Mouse (Mus musculus) stomach, postnatal 0 days (tissue): ENCODE measurements around the gene Tppp2. TPM values are rescaled to one million over a fixed set of nuclear protein-coding genes. Genes with fewer than 3 reads are reported as not detected.

Source experiments
- ATAC-seq: fragments of 200-750 bp; cut with Nextera tagmentation; 2 replicates; pipeline ENCODE4 v1.8.0; 2017; ENCODE audit not compliant: low FRiP score, low TSS enrichment
- DNase-seq: peaks from one replicate; pipeline ENCODE4 v3.0.0-alpha.2; 2016; ENCODE audit warnings: low spot score
- H3K27ac ChIP-seq: fragments of 300-500 bp; sonication (generic); replicated peaks from 2 replicates; pipeline ENCODE4 v1.5.1; 2014; ENCODE audit warnings: mild to moderate bottlenecking, control low read depth
- H3K27me3 ChIP-seq: fragments of 300-500 bp; sonication (generic); 2 replicates; pipeline ENCODE4 v1.6.1; 2014; ENCODE audit warnings: low read length; ENCODE audit not compliant: control insufficient read depth, insufficient read depth
- H3K36me3 ChIP-seq: fragments of 300-500 bp; sonication (generic); 2 replicates; pipeline ENCODE4 v1.6.1; 2014; ENCODE audit warnings: low read length, mixed read lengths; ENCODE audit not compliant: control insufficient read depth, insufficient read depth
- H3K4me1 ChIP-seq: fragments of 300-500 bp; sonication (generic); replicated peaks from 2 replicates; pipeline ENCODE4 v1.6.1; 2014; ENCODE audit warnings: antibody characterized with exemption; ENCODE audit not compliant: control insufficient read depth, insufficient read depth
- H3K4me2 ChIP-seq: fragments of 300-500 bp; sonication (generic); replicated peaks from 2 replicates; pipeline ENCODE4 v1.6.1; 2014; ENCODE audit warnings: low read depth, mild to moderate bottlenecking, control low read depth, moderate library complexity
- H3K4me3 ChIP-seq: fragments of 300-500 bp; sonication (generic); 2 replicates; pipeline ENCODE4 v1.5.1; 2014; ENCODE audit warnings: low read depth, low read length, control low read depth
- H3K9ac ChIP-seq: fragments of 300-500 bp; sonication (generic); 2 replicates; pipeline ENCODE4 v1.6.1; 2014; ENCODE audit warnings: mild to moderate bottlenecking, low read length, control low read depth, mixed read lengths
- H3K9me3 ChIP-seq: fragments of 300-500 bp; sonication (generic); 2 replicates; pipeline ENCODE4 v1.6.1; 2016; ENCODE audit warnings: low read length; ENCODE audit not compliant: control insufficient read depth
- CTCF ChIP-seq: IDR thresholded peaks from 2 replicates; pipeline ENCODE4 v1.5.1; 2016; ENCODE audit warnings: antibody characterized with exemption, low read depth, mild to moderate bottlenecking, moderate library complexity
- EP300 ChIP-seq: optimal IDR thresholded peaks from 2 replicates; pipeline ENCODE3; 2016; ENCODE audit warnings: antibody characterized with exemption
- WGBS: fragments of 180-500 bp; shearing (Covaris S2); extraction: QIAGEN DNeasy Blood & Tissue Kit; methylation state at CpG from one replicate; pipeline ENCODE4 v1.1.7; 2014; 5-methylcytosine and 5-hydroxymethylcytosine counted together
- polyA plus RNA-seq: library from polyadenylated mRNA; unstranded; fragments of >200 nt; fragmentation: Nextera tagmentation; extraction: Ambion mirVana; gene quantifications from 2 replicates; pipeline ENCODE4 v1.2.1, GENCODE M21; 2015

Tppp2 gene
- polyA plus RNA-seq, 1 experiment from 2014 or later = not detected

DNA sequence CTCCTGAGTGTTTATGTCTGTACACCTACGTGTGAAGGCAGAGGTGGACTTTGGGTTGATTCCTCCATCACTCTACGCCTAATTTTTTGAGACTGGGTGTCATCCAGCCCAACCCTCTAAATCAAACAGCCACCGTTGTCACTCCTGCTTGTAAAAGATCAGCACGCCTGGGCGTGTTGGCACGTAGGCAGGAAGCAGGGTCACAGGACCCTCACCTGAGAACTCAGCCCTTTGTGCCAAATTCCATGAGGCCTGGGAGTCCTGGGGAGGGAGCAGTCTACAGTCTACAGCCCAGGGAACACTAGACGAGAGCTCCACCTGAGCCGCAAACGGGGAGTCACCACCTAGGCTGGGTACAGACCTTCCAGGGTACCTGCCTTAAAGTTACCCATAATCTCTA lies 14.4 kb upstream of the Tppp2 start:
- Histone ChIP-seq H3K9me3 (no peaks in the 10 kb centered on the region), H3K4me2 (no peak overlapping the region), H3K9ac (no peak overlapping the region), H3K36me3 (peaks cover 10% of the 10 kb centered on the region), H3K27me3 (no peaks in the 10 kb centered on the region), H3K4me1 (no peaks in the 10 kb centered on the region), H3K27ac (no peak overlapping the region), H3K4me3 (no peak overlapping the region)
- no peak for TF ChIP-seq EP300
- TF ChIP-seq CTCF = no peak
- ATAC-seq (no peak), DNase-seq (no peak)
- WGBS = 66% methylated on average over 9 of the region's 9 CpGs

- no peak overlapping the region for H3K27ac ChIP-seq
- ATAC-seq = no peak
- no peaks in the 10 kb centered on the region for H3K27me3 ChIP-seq
- no peak for DNase-seq
- TF ChIP-seq EP300 (no peak), CTCF (peak; percentile 76)
- H3K9ac ChIP-seq = no peak overlapping the region
- peaks cover 11% of the 10 kb centered on the region for H3K36me3 ChIP-seq
- H3K4me1 ChIP-seq = no peaks in the 10 kb centered on the region
- no peaks in the 10 kb centered on the region for H3K9me3 ChIP-seq
- H3K4me2 ChIP-seq = no peak overlapping the region
- no peak overlapping the region for H3K4me3 ChIP-seq
- 57% methylated on average over 7 of the region's 7 CpGs for WGBS
Measured at GRCm38 (mm10) chr14:51904706-51905105, 13.5 kb upstream of the Tppp2 start.

- Histone ChIP-seq H3K4me3 (no peak overlapping the region), H3K9ac (no peak overlapping the region), H3K27ac (no peak overlapping the region), H3K36me3 (peaks cover 14% of the 10 kb centered on the region), H3K27me3 (no peaks in the 10 kb centered on the region), H3K4me2 (no peak overlapping the region), H3K9me3 (no peaks in the 10 kb centered on the region), H3K4me1 (no peaks in the 10 kb centered on the region)
- TF ChIP-seq CTCF = no peak
- no peak for TF ChIP-seq EP300
- ATAC-seq (no peak), DNase-seq (no peak)
- 91% methylated on average over 11 of the region's 11 CpGs for WGBS
Measured at GRCm38 (mm10) chr14:51906102-51906501, 12.1 kb upstream of the Tppp2 start.

DNA sequence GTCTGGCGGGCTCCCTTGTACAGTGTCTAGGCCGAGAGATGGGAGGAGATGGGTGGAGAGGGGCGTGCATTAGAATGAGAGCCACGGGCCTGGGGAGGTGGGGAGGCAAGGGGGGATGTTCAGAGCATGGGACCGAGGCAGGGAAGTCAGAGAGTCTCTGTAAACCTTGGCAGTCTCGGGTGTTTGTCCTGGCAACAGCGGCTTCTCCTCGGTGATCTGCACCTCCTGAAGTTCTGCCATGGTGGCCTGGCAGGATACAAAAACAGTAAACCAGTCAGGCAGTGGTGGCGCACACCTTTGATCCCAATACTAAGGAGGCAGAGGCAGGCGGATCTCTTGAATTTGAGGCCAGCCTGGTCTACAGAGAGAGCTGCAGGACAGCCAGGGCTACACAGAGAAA lies 6.9 kb upstream of the Tppp2 start:
- Histone ChIP-seq H3K27ac (no peak overlapping the region), H3K4me3 (no peak overlapping the region), H3K36me3 (peaks cover 10% of the 10 kb centered on the region), H3K9me3 (no peaks in the 10 kb centered on the region), H3K27me3 (no peaks in the 10 kb centered on the region), H3K9ac (no peak overlapping the region), H3K4me2 (no peak overlapping the region), H3K4me1 (peaks cover 4% of the 10 kb centered on the region; the same call in 1 of the 2 replicates)
- TF ChIP-seq CTCF (no peak), EP300 (no peak)
- DNase-seq (no peak), ATAC-seq (no peak)
- 89% methylated on average over 10 of the region's 10 CpGs for WGBS

- Histone ChIP-seq H3K27ac (peak overlapping the region; percentile 95), H3K9ac (peak overlapping the region; percentile 88), H3K4me3 (peak overlapping the region; percentile 62), H3K27me3 (no peaks in the 10 kb centered on the region), H3K4me2 (peak overlapping the region; percentile 96), H3K9me3 (no peaks in the 10 kb centered on the region), H3K36me3 (peaks cover 9% of the 10 kb centered on the region), H3K4me1 (peaks cover 4% of the 10 kb centered on the region; the same call in 1 of the 2 replicates)
- TF ChIP-seq CTCF (no peak), EP300 (no peak)
- 14% methylated on average over 14 of the region's 14 CpGs for WGBS
- DNase-seq (no peak), ATAC-seq (peak; percentile 22)
Measured at GRCm38 (mm10) chr14:51912391-51913061, 5.7 kb upstream of the Tppp2 start.

DNA sequence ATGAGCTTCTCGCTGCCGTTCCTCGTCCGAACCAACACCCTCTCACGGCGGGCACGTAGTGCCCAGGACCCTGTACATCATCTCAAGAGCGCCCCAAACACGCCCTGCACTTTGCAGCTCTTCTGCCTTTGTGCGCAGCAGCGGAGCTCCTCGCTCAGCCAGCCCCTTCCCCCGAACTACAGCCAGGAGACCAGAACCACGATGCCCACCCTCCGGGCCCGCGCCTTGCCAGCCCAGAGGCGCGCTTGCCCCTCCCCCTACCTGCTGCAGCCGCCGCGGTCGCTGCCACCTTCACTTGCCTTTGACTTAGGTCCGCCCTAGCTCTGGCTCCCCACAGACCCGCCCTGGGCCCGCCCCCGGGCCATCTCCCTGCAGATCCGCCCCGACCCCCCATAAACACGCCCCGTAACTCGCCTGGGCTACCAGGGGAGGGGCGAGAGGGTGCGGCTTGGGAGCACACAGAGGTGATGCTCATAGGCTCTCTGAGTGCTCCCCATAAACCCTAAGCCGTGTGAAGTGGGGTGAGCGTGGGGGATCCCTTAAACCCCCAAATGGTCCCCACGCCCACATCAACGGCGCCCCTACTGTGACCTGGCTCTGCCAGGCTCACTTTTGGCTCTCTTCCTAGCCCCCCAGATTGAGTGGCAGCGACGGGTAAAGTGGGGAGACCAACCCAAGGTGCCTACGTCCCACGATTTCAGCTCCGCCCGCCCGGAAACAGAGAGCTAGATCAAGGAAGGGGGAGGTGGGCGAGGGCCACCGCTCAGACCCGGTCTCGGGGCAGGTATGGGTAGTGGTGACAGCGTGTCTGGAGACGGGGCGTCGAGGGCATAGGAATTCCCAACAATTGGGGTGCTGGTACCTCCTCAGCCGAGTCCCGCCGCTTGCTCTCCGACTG lies 4.9 kb upstream of the Tppp2 start:
- H3K4me3 ChIP-seq = peak overlapping the region; percentile 62

More for the DNA sequence above, 4.9 kb upstream of the Tppp2 start:
- TF ChIP-seq CTCF (no peak), EP300 (peak; percentile 2)
- Histone ChIP-seq H3K4me2 (peak overlapping the region; percentile 96), H3K9me3 (no peaks in the 10 kb centered on the region), H3K9ac (peak overlapping the region; percentile 88), H3K36me3 (peaks cover 7% of the 10 kb centered on the region), H3K4me1 (peaks cover 4% of the 10 kb centered on the region; the same call in 1 of the 2 replicates), H3K27me3 (no peaks in the 10 kb centered on the region), H3K27ac (peak overlapping the region; percentile 95)
- DNase-seq (peak; percentile 89), ATAC-seq (peak; percentile 92)
- WGBS = under 1% methylated on average over 54 of the region's 58 CpGs
